Mouse (Mus musculus) G1E (cell line): Measurements from ENCODE around the gene Oma1. TPM values are rescaled to one million over a fixed set of nuclear protein-coding genes. Genes with fewer than 3 reads are reported as not detected.

Experiments used
- ATAC-seq: 2 replicates; pipeline ENCODE4 v1.8.0; 2016; ENCODE audit warnings: mild to moderate bottlenecking; ENCODE audit not compliant: insufficient number of reproducible peaks, poor library complexity, low FRiP score, severe bottlenecking; ENCODE audit errors: extremely low read depth
- DNase-seq: peaks from one replicate; pipeline ENCODE4 v3.0.0; 2012; ENCODE audit warnings: low spot score
- H3K27me3 ChIP-seq: 2 replicates; pipeline ENCODE4 v1.6.1; 2012; ENCODE audit warnings: mild to moderate bottlenecking, low read length, inconsistent platforms; ENCODE audit not compliant: insufficient read depth
- H3K36me3 ChIP-seq: replicated peaks from 2 replicates; pipeline ENCODE3; 2012; ENCODE audit warnings: mild to moderate bottlenecking, inconsistent platforms
- H3K4me1 ChIP-seq: 2 replicates; pipeline ENCODE4 v1.6.1; 2012; ENCODE audit warnings: low read depth, low read length, inconsistent platforms, mixed read lengths; ENCODE audit not compliant: insufficient read depth
- H3K4me3 ChIP-seq: 2 replicates; pipeline ENCODE4 v1.5.1; 2012; ENCODE audit warnings: low read depth, mild to moderate bottlenecking, inconsistent platforms, low read length, moderate library complexity, mixed read lengths
- H3K9me3 ChIP-seq: replicated peaks from 2 replicates; pipeline ENCODE4 v1.6.1; 2012; ENCODE audit warnings: inconsistent platforms
- CTCF ChIP-seq: IDR thresholded peaks from 2 replicates; pipeline ENCODE4 v1.5.1; 2012; ENCODE audit warnings: low read depth, low read length, inconsistent platforms, mixed read lengths
- GATA1 ChIP-seq: IDR thresholded peaks from 2 replicates; pipeline ENCODE4 v1.6.1; 2012; ENCODE audit warnings: borderline replicate concordance, low read length, inconsistent platforms, mixed read lengths
- GATA2 ChIP-seq: IDR thresholded peaks from 2 replicates; pipeline ENCODE4 v1.6.1; 2012; ENCODE audit warnings: low read depth, low read length, inconsistent platforms, borderline replicate concordance
- POLR2AphosphoS5 ChIP-seq: IDR thresholded peaks from 2 replicates; pipeline ENCODE4 v1.6.1; 2012; ENCODE audit warnings: low read depth, low read length, inconsistent platforms; ENCODE audit not compliant: insufficient replicate concordance
- TAL1 ChIP-seq: conservative IDR thresholded peaks from 2 replicates; pipeline ENCODE4 v1.6.1; 2012; ENCODE audit warnings: low read depth, low read length, inconsistent platforms, mixed read lengths
- polyA plus RNA-seq: library from polyadenylated mRNA; stranded (reverse); fragments of >175 nt; gene quantifications from 2 replicates; pipeline ENCODE4 v1.2.3, GENCODE M21; 2012
- total RNA-seq, 2 experiments: library from RNA; stranded (forward) in 1 of 2; stranded (reverse) in 1 of 2; fragments of 200-1000 nt in 1 of 2; fragments of >200 nt in 1 of 2; fragmentation: Nextera tagmentation in 1 of 2; gene quantifications; 2 replicates each; pipeline ENCODE4 v1.2.3; 2014 to 2017

Oma1 gene
- total and polyA plus RNA-seq, 3 experiments, result 0.77 to 39.8 (median 13.8) TPM

DNA sequence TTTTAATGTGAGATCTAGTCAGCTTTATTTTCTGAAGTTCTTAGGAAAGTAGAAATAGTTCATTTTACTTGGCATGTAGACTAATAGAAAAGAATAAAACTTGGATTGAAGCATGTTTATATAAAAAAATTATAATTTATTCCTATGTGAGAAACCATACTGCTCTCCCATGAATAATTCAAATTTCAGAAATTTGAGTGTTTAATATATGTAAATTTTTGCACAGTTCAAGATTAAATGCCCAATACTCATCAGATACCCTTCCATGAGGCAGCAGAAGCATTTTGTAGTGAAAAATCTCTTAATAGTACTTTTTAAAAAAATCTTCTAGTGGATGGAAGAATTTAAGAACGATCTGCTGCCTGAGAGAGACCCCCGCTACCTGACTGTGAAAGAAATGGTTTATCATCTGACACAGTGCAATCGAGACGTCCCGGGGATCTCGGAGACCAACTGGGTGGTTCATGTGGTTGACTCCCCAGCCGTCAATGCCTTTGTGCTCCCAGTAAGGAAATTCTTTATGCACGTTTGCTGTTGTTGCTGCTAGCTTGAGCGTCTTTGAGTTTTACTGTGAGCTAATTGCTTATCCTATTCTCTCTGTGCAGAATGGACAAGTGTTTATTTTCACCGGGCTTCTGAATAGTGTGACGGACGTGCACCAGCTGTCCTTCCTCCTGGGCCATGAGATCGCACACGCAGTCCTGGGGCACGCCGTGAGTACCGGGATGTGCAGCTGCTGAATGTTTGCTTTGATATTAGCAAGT, 11.3 kb downstream of the Oma1 start:
- Histone ChIP-seq H3K4me1 (peaks cover 5% of the 10 kb centered on the region; the same call in 1 of the 2 replicates), H3K27me3 (no peaks in the 10 kb centered on the region), H3K9me3 (no peaks in the 10 kb centered on the region), H3K36me3 (peaks cover 53% of the 10 kb centered on the region), H3K4me3 (no peak overlapping the region)
- DNase-seq (no peak), ATAC-seq (no peak)
- TF ChIP-seq GATA1 (no peak), POLR2AphosphoS5 (no peak), GATA2 (no peak), CTCF (no peak), TAL1 (no peak)

DNA sequence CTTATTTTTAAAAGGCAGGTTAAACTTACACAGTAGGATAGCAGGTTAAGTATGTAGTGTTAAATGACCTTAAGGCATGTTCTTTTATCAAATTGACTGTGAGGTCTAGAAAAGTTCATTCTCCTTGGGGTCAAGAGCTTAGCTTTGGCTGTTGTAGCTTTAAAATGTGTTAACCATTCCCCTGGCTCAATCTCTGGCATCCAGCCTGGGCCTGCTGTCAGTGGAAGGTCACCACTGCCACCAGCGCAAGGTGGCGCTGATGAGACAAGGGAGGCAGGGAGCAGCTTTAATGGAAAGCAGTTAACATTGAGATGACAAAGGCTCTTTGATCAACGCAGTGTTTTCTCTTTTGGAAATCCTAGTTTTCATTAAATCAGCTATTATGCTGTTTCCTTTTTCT, 13.4 kb downstream of the Oma1 start:
- H3K36me3 ChIP-seq, result peaks cover 52% of the 10 kb centered on the region
- peaks cover 5% of the 10 kb centered on the region; the same call in 1 of the 2 replicates for H3K4me1 ChIP-seq
- DNase-seq, result peak; percentile 15
- H3K9me3 ChIP-seq, result no peaks in the 10 kb centered on the region
- no peaks in the 10 kb centered on the region for H3K27me3 ChIP-seq
- no peak for TF ChIP-seq TAL1
- no peak for TF ChIP-seq POLR2AphosphoS5
- no peak for TF ChIP-seq GATA1
- peak; percentile 13; the same call in 1 of the 2 replicates for TF ChIP-seq CTCF
- no peak for TF ChIP-seq GATA2
- ATAC-seq, result peak; percentile 63
- no peak overlapping the region for H3K4me3 ChIP-seq

GRCm38 (mm10) chr4:103329348-103329747, 15.7 kb downstream of the Oma1 start:
- ATAC-seq (no peak), DNase-seq (no peak)
- H3K27me3 ChIP-seq, result no peaks in the 10 kb centered on the region
- no peak overlapping the region for H3K4me3 ChIP-seq
- peaks cover 57% of the 10 kb centered on the region for H3K36me3 ChIP-seq
- H3K9me3 ChIP-seq, result no peaks in the 10 kb centered on the region
- TF ChIP-seq POLR2AphosphoS5, result no peak
- TF ChIP-seq CTCF, result no peak
- TF ChIP-seq GATA1, result no peak
- TF ChIP-seq TAL1, result no peak
- no peak for TF ChIP-seq GATA2
- peaks cover 5% of the 10 kb centered on the region; the same call in 1 of the 2 replicates for H3K4me1 ChIP-seq

- TF ChIP-seq GATA1, result no peak
- TF ChIP-seq POLR2AphosphoS5, result no peak
- DNase-seq, result no peak
Measured at GRCm38 (mm10) chr4:103335134-103335533, 21.5 kb downstream of the Oma1 start.

GRCm38 (mm10) chr4:103340726-103341125, 27.1 kb downstream of the Oma1 start:
- Histone ChIP-seq H3K4me1 (no peaks in the 10 kb centered on the region), H3K9me3 (no peaks in the 10 kb centered on the region), H3K36me3 (peaks cover 30% of the 10 kb centered on the region), H3K27me3 (no peaks in the 10 kb centered on the region), H3K4me3 (no peak overlapping the region)
- ATAC-seq (no peak), DNase-seq (no peak)
- no peak for TF ChIP-seq GATA1
- TF ChIP-seq TAL1, result no peak
- no peak for TF ChIP-seq POLR2AphosphoS5
- TF ChIP-seq CTCF, result no peak
- TF ChIP-seq GATA2, result no peak

More at GRCm38 (mm10) chr4:103335134-103335533, 21.5 kb downstream of the Oma1 start:
- Histone ChIP-seq H3K36me3 (peaks cover 36% of the 10 kb centered on the region), H3K9me3 (no peaks in the 10 kb centered on the region), H3K4me3 (no peak overlapping the region), H3K27me3 (no peaks in the 10 kb centered on the region), H3K4me1 (no peaks in the 10 kb centered on the region)
- no peak for ATAC-seq

DNA sequence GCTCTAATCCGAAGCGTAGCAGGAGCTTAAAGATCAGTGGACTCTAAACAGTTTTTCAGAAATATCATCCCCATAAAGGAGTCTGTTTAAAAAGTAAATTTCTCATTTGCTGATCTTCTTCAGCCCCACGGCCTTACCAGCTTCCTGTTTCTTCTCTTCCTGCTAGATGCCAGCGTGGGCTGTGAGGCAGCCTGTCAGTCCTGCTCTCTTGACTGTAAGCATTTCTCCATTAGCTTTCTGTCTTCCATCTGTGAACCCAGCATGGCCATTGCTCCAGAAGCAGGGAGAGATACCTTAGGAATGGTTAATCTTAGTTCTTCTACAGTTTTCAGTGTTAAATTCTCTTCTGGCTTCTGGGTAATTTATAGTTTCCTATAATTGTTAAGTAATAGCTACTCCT, 28.0 kb downstream of the Oma1 start:
- DNase-seq (no peak), ATAC-seq (no peak)
- no peaks in the 10 kb centered on the region for H3K4me1 ChIP-seq
- H3K27me3 ChIP-seq, result no peaks in the 10 kb centered on the region
- peaks cover 28% of the 10 kb centered on the region for H3K36me3 ChIP-seq
- no peaks in the 10 kb centered on the region for H3K9me3 ChIP-seq
- TF ChIP-seq GATA1, result no peak
- TF ChIP-seq GATA2, result no peak
- TF ChIP-seq POLR2AphosphoS5, result no peak
- no peak for TF ChIP-seq TAL1
- TF ChIP-seq CTCF, result no peak
- H3K4me3 ChIP-seq, result no peak overlapping the region
